Mouse (Mus musculus) hindbrain, embryonic 10.5 days (tissue): ENCODE results near the gene Rpl9. TPM values are rescaled to one million over a fixed set of nuclear protein-coding genes. Genes with fewer than 3 reads are reported as not detected.
A peak's percentile ranks its signal among the peaks of the same experiment; 100 is the strongest.

Experiments
- DNase-seq: peaks from one replicate; pipeline ENCODE4 v3.0.0-alpha.2; 2017; ENCODE audit warnings: low spot score
- H3K27ac ChIP-seq: fragments of 300-500 bp; sonication (generic); 2 replicates; pipeline ENCODE4 v1.5.1; 2016; ENCODE audit warnings: mild to moderate bottlenecking, moderate library complexity
- H3K27me3 ChIP-seq: fragments of 300-500 bp; sonication (generic); 2 replicates; pipeline ENCODE4 v1.6.1; 2016; ENCODE audit warnings: mild to moderate bottlenecking; ENCODE audit not compliant: poor library complexity, insufficient read depth, severe bottlenecking
- H3K36me3 ChIP-seq: fragments of 300-500 bp; sonication (generic); 2 replicates; pipeline ENCODE4 v1.6.1; 2016; ENCODE audit warnings: mild to moderate bottlenecking, moderate library complexity
- H3K4me1 ChIP-seq: fragments of 300-500 bp; sonication (generic); replicated peaks from 2 replicates; pipeline ENCODE4 v1.6.1; 2016; ENCODE audit warnings: mild to moderate bottlenecking
- H3K4me3 ChIP-seq: fragments of 300-500 bp; sonication (generic); 2 replicates; pipeline ENCODE4 v1.5.1; 2016; ENCODE audit warnings: mild to moderate bottlenecking, moderate library complexity
- H3K9me3 ChIP-seq: fragments of 300-500 bp; sonication (generic); 2 replicates; pipeline ENCODE4 v1.6.1; 2016; ENCODE audit warnings: mild to moderate bottlenecking, moderate library complexity
- WGBS: fragments of 180-500 bp; shearing (Covaris S2); methylation state at CpG from one replicate; pipeline ENCODE4 v1.1.7; 2016; 5-methylcytosine and 5-hydroxymethylcytosine counted together
- polyA plus RNA-seq: library from polyadenylated mRNA; unstranded; fragments of >200 nt; fragmentation: Nextera tagmentation; extraction: Ambion mirVana; gene quantifications from 2 replicates; pipeline ENCODE4 v1.2.1, GENCODE M21; 2016

Gene Rpl9
- polyA plus RNA-seq, 1 experiment from 2014 or later, result 863 TPM

GRCm38 (mm10) chr5:65354985-65355384, 36.3 kb downstream of the Rpl9 start:
- H3K9me3 ChIP-seq, result peaks cover 5% of the 10 kb centered on the region; the same call in 1 of the 2 replicates
- H3K27me3 ChIP-seq, result no peaks in the 10 kb centered on the region
- DNase-seq, result no peak
- H3K4me1 ChIP-seq, result no peaks in the 10 kb centered on the region
- no peaks in the 10 kb centered on the region for H3K36me3 ChIP-seq
- 80% methylated on average over 5 of the region's 5 CpGs for WGBS
- H3K4me3 ChIP-seq, result no peak overlapping the region
- no peak overlapping the region for H3K27ac ChIP-seq

DNA sequence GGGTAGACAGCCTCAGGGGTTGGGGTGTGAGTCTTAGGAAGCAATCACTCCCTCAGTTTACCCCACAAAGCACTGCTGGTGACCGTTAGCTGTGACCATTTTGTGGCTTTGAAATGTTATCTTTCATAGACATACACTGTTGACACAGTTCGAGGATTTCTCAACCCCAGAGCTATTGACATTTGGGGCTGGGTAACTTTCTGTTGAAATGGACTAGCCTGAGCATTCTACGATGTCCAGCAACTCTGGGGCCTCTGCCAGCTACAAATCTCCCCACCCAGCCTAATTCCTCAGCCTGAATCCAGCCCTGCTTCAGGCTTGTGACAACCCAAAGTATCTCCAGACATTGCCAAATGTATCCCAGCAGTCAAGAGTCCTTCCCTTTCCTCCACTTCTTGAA, 37.1 kb downstream of the Rpl9 start:
- Histone ChIP-seq H3K27ac (no peak overlapping the region), H3K27me3 (no peaks in the 10 kb centered on the region), H3K9me3 (peaks cover 5% of the 10 kb centered on the region; the same call in 1 of the 2 replicates), H3K4me1 (no peaks in the 10 kb centered on the region), H3K4me3 (no peak overlapping the region), H3K36me3 (no peaks in the 10 kb centered on the region)
- DNase-seq, result no peak
- WGBS, result 85% methylated on average over 3 of the region's 3 CpGs

DNA sequence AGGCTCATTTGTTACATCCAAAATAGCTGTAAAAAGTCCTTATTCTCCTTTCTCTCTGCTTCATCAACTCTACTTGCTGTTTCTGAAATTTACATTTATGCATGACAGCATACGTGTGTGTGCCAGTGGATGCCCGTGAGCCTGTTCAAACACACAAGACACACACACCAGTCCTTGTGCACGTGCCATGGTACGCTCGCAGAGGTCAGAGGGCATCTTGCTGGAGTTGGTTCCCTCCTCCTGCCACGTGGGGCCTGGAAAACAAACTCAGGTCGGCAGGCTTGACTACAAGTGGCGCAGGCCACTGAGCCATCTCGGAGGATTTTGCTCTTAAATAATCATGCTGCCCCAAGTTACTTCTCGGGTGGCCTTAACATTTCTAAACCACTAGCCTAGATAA, 40.7 kb downstream of the Rpl9 start:
- no peak overlapping the region for H3K27ac ChIP-seq
- H3K4me3 ChIP-seq, result no peak overlapping the region
- H3K36me3 ChIP-seq, result no peaks in the 10 kb centered on the region
- H3K9me3 ChIP-seq, result peaks cover 5% of the 10 kb centered on the region; the same call in 1 of the 2 replicates
- H3K4me1 ChIP-seq, result no peaks in the 10 kb centered on the region
- 66% methylated on average over 10 of the region's 10 CpGs for WGBS
- H3K27me3 ChIP-seq, result no peaks in the 10 kb centered on the region
- DNase-seq, result no peak

DNA sequence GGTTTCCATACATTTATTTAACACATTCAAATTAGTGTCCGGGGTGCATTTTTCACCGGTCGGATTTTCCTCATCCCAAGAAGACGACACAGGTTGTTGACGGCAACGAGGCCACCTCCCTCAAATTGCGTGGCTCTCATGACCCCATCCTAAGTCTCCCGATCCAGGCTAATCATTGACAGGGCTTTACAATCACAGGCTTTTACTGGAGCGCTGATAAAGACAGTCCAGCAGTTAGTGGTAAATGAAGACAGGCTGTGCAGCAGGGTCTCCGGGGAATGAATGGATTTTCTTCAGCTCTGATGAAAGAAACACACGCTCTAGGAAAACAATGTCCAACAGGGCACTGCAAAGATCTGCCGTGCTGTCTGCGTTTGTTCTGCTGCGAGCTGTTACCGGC, 43.1 kb downstream of the Rpl9 start, which contains the start of gene Klb:
TSS of gene Klb (plus strand) at position 147 of the 400 bp plus-strand sequence.
- Histone ChIP-seq H3K4me1 (no peaks in the 10 kb centered on the region), H3K9me3 (no peaks in the 10 kb centered on the region), H3K27ac (no peak within 1 kb of the TSS), H3K27me3 (no peaks in the 10 kb centered on the region), H3K4me3 (no peak within 1 kb of the TSS; the same call in 1 of the 2 replicates), H3K36me3 (no peaks in the 10 kb centered on the region)
- WGBS, result 52% methylated on average over 15 of the region's 15 CpGs
- peak; percentile 8 for DNase-seq

- no peak for DNase-seq
- 58% methylated on average over 4 of the region's 4 CpGs for WGBS
- no peaks in the 10 kb centered on the region for H3K4me1 ChIP-seq
- H3K9me3 ChIP-seq, result no peaks in the 10 kb centered on the region
- H3K27ac ChIP-seq, result no peak overlapping the region
- H3K27me3 ChIP-seq, result no peaks in the 10 kb centered on the region
- H3K4me3 ChIP-seq, result no peak overlapping the region
- no peaks in the 10 kb centered on the region for H3K36me3 ChIP-seq
Measured at GRCm38 (mm10) chr5:65340167-65340566, 51.1 kb downstream of the Rpl9 start.

DNA sequence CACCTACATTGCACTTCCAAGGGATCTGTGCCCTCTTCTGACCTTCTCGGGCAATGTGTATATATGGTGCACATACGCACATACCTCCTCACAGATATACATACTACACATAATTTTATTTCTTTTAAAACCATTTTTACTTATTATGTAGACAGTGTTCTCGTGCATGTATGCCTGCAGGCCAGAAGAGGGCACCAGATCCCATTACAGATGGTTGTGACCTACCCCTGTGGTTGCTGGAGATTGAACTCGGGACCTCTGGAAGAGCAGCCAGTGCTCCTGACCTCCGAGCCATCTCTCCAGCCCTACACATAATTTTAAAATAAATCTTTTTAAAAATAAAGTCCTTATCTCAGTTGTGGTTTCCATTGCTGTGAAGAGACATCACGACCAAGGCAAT, 52.9 kb downstream of the Rpl9 start:
- WGBS, result 84% methylated on average over 6 of the region's 6 CpGs
- no peaks in the 10 kb centered on the region for H3K9me3 ChIP-seq
- no peak for DNase-seq
- H3K36me3 ChIP-seq, result peaks cover 7% of the 10 kb centered on the region; the same call in 1 of the 2 replicates
- no peak overlapping the region for H3K4me3 ChIP-seq
- no peaks in the 10 kb centered on the region for H3K27me3 ChIP-seq
- H3K27ac ChIP-seq, result no peak overlapping the region
- H3K4me1 ChIP-seq, result peaks cover 12% of the 10 kb centered on the region

Other genes starting within 250 kb of the Rpl9 start
- gene Wdr19, start 191.7 kb downstream of the Rpl9 start, polyA plus RNA-seq, result 12.4 and 12.9 TPM in 2 replicates
- gene Rfc1, start 55.8 kb downstream of the Rpl9 start, polyA plus RNA-seq, result 54.3 and 85.4 TPM in 2 replicates
- not detected in 2 replicates for gene Klb, start 43.1 kb downstream of the Rpl9 start, polyA plus RNA-seq
- gene Lias, start 53 bp upstream of the Rpl9 start, polyA plus RNA-seq, result 60.5 and 67.9 TPM in 2 replicates
- gene Ugdh, start 44.5 kb upstream of the Rpl9 start, polyA plus RNA-seq, result 52.0 and 62.9 TPM in 2 replicates
- not detected in 2 replicates for gene Gm43552, start 101.4 kb upstream of the Rpl9 start, polyA plus RNA-seq
- 74.4 and 106 TPM in 2 replicates for gene Smim14, start 145.7 kb upstream of the Rpl9 start, polyA plus RNA-seq
- 182 and 190 TPM in 2 replicates for gene Ube2k, start 145.8 kb upstream of the Rpl9 start, polyA plus RNA-seq